Mouse (Mus musculus) hindbrain, embryonic 13.5 days (tissue): ENCODE measurements around the gene Cggbp1. TPM values are rescaled to one million over a fixed set of nuclear protein-coding genes. Genes with fewer than 3 reads are reported as not detected.

Source experiments
- ATAC-seq: fragments of 200-750 bp; cut with Nextera tagmentation; 2 replicates; pipeline ENCODE4 v1.8.0; 2017; ENCODE audit warnings: moderate TSS enrichment; ENCODE audit not compliant: low FRiP score
- H3K27ac ChIP-seq: fragments of 300-500 bp; sonication (generic); 2 replicates; pipeline ENCODE4 v1.5.1; 2015; ENCODE audit warnings: inconsistent platforms, mild to moderate bottlenecking, moderate library complexity
- H3K27me3 ChIP-seq: fragments of 300-500 bp; sonication (generic); 2 replicates; pipeline ENCODE4 v1.6.1; 2015; ENCODE audit warnings: mild to moderate bottlenecking, inconsistent platforms
- H3K36me3 ChIP-seq: fragments of 300-500 bp; sonication (generic); 2 replicates; pipeline ENCODE4 v1.6.1; 2015; ENCODE audit warnings: mild to moderate bottlenecking, inconsistent platforms
- H3K4me1 ChIP-seq: fragments of 300-500 bp; sonication (generic); replicated peaks from 2 replicates; pipeline ENCODE4 v1.6.1; 2015; ENCODE audit warnings: inconsistent platforms
- H3K4me2 ChIP-seq: fragments of 300-500 bp; sonication (generic); 2 replicates; pipeline ENCODE4 v1.6.1; 2015; ENCODE audit warnings: inconsistent platforms, mild to moderate bottlenecking, moderate library complexity
- H3K4me3 ChIP-seq: fragments of 300-500 bp; sonication (generic); 2 replicates; pipeline ENCODE4 v1.5.1; 2015; ENCODE audit warnings: mild to moderate bottlenecking, inconsistent platforms
- H3K9ac ChIP-seq: fragments of 300-500 bp; sonication (generic); 2 replicates; pipeline ENCODE4 v1.6.1; 2015; ENCODE audit warnings: mild to moderate bottlenecking, inconsistent platforms
- H3K9me3 ChIP-seq: fragments of 300-500 bp; sonication (generic); 2 replicates; pipeline ENCODE4 v1.6.1; 2016; ENCODE audit warnings: inconsistent platforms
- WGBS: fragments of 180-500 bp; shearing (Covaris S2); methylation state at CpG from one replicate; pipeline ENCODE4 v1.1.7; 2015; 5-methylcytosine and 5-hydroxymethylcytosine counted together
- polyA plus RNA-seq: library from polyadenylated mRNA; unstranded; fragments of >200 nt; fragmentation: Nextera tagmentation; extraction: Ambion mirVana; gene quantifications from 2 replicates; pipeline ENCODE4 v1.2.1, GENCODE M21; 2015

Cggbp1 gene
- 68.2 and 72.9 TPM in 2 replicates for polyA plus RNA-seq

DNA sequence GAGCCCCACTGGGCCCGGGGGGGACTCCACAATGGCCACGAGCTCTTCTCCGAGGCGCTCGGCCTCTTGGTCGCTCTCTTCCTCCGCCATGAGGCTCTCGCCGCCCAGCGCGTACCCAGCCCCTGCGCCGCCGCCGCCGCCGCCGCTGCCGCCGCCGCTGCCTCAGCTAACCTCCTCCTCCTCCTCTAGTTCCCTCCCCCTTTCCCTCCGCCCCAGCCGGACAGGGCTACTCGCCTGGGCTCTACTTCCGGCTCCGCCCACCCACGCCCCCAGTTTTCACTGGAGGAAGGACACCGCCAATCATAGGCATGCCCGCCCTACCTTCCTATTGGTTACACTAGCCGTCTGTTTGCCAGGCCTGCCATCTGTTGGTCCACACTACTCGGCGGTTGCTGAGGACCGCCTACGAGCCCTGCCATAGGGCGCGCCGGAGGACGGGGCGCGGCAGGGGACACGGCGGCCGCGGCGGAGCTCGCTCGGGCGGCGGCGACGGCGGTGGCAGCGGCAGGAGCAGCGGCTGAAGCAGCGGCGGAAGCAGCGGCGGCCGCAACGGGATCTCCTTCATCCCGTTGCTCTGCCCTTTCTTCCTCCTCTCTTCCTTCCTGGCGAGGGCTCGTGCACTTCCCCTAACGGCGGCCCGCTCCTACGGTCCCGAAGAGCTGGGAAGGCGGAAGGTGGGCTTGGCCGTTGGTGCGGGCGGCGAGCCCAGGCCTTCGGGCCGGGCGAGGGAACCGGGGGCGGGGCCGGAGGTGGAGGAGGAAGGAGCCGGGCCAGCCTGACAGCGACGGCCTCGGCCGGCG, at the start of gene Cggbp1, which contains the start of gene Zfp654:
Cggbp1 (plus strand) TSS at position 434 of the 800 bp plus-strand sequence.
Zfp654 (minus strand) TSS at position 90 of the 800 bp plus-strand sequence.
- ATAC-seq: peak; percentile 100
- WGBS: under 1% methylated on average over 67 of the region's 85 CpGs

DNA sequence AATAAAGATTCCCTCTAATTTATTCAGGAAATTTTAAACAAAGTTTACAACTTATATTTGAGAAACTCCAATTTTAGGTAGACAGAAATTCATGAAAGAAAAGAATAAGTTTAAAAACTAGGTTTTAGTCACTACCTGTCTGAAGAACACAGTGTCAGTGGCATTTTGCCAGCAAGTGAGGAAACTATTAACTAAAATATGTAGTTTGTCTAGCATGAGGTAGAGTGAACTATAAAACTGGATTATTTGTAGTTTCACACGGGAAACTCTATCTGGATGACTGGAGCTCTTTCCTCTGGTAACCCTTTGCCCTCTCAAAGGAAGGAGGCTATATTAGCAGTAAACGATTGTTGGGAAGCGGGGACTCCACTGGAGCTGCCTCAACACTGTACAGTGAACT, 48.8 kb upstream of the Cggbp1 start:
- H3K4me1 ChIP-seq: no peaks in the 10 kb centered on the region
- no peak for ATAC-seq
- no peak overlapping the region for H3K27ac ChIP-seq
- H3K4me3 ChIP-seq: no peak overlapping the region
- peaks cover 10% of the 10 kb centered on the region for H3K36me3 ChIP-seq
- 0 out of 2 replicates have a peak, but pooled peaks cover 9% of the 10 kb centered on the region for H3K9me3 ChIP-seq
- H3K27me3 ChIP-seq: no peaks in the 10 kb centered on the region
- no peak overlapping the region for H3K4me2 ChIP-seq
- 91% methylated on average over 3 of the region's 3 CpGs for WGBS
- H3K9ac ChIP-seq: no peak overlapping the region

More for the DNA sequence above, at the start of gene Cggbp1, which contains the start of gene Zfp654:
- Histone ChIP-seq H3K9ac (peak within 1 kb of the TSS; percentile 93), H3K27ac (peak within 1 kb of the TSS; percentile 98), H3K4me3 (peak within 1 kb of the TSS; percentile 92), H3K4me2 (peak within 1 kb of the TSS; percentile 89), H3K27me3 (no peaks in the 10 kb centered on the region), H3K36me3 (peaks cover 15% of the 10 kb centered on the region), H3K9me3 (no peaks in the 10 kb centered on the region), H3K4me1 (peaks cover 26% of the 10 kb centered on the region)

DNA sequence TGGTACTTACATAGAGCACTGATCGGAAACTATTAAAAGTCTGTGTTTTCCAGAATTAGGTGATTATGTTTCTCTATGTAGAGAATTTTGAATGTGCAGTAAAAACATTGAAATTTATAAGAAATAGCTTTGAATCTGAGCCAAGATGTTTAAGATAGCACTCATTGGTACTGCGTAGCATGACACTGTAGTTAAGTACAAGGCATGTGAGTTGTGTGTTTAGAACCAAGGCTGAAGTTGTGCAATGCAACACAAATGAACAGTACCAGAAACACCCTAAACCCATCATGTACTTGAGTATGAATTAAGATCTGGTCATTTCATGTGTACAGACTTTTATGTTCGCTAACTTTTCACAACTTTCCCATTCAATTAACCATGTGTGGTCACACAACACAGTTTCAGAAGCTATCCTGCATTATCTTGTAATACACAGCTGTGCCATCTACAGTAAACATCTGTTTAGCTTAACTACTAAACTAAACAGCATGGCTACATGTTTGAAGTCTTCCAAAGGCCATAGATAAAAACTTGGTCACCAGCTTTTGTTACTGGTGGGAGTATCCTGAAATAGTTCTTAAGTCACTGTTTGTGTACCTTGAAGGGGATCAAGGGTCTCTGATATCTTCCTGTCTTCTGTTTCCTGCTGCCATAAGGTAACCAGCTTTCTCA, 34.6 kb upstream of the Cggbp1 start:
- H3K27ac ChIP-seq: no peak overlapping the region

DNA sequence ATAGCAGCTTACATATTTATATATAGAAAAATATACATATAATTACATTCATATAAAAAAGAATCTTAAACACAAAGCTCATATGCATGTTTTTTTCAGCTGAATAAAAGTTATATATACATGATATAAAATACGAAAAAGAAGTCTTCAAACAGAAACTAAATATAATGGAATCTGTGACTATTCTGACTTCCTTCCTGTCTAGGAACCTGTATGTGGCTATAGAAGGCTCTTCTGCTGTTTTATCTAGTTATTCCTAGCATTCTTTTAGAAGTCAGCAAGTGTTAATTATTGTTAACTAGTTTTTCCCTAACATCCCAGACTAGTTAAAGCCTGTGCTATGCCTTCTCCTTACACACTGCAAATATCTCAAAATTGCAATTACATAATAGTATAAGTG, 27.9 kb upstream of the Cggbp1 start:
- Histone ChIP-seq H3K36me3 (peaks cover 9% of the 10 kb centered on the region; the same call in 1 of the 2 replicates), H3K27ac (no peak overlapping the region), H3K4me3 (no peak overlapping the region), H3K27me3 (no peaks in the 10 kb centered on the region), H3K9me3 (no peaks in the 10 kb centered on the region), H3K4me1 (no peaks in the 10 kb centered on the region), H3K4me2 (no peak overlapping the region), H3K9ac (no peak overlapping the region)
- ATAC-seq: no peak
- 98% methylated on average over 1 of the region's 1 CpGs for WGBS

More for the DNA sequence above, 34.6 kb upstream of the Cggbp1 start:
- H3K9ac ChIP-seq: no peak overlapping the region
- no peaks in the 10 kb centered on the region for H3K9me3 ChIP-seq
- no peaks in the 10 kb centered on the region for H3K27me3 ChIP-seq
- 96% methylated on average over 3 of the region's 3 CpGs for WGBS
- no peak for ATAC-seq
- H3K4me3 ChIP-seq: no peak overlapping the region
- H3K4me2 ChIP-seq: no peak overlapping the region
- no peaks in the 10 kb centered on the region for H3K4me1 ChIP-seq
- peaks cover 11% of the 10 kb centered on the region for H3K36me3 ChIP-seq

DNA sequence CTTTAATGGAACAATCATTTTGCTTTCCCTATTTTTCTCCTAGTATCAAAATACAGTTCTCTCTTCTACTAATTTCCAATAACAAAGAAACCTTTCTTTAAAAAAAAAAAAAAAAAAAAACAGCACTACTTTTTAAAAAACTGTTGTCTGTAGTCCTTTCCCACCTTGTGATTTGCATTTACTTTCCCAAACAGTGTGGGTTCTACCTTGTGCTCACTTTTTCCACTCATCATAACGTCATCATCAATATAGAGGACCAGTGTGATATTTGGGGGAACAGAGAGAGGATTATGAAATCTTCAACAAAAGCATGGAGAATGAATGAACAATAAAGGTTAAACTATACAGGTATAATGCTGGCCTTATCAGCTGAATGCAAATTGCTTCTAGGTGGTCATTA, 27.3 kb upstream of the Cggbp1 start:
- ATAC-seq: no peak
- no peaks in the 10 kb centered on the region for H3K4me1 ChIP-seq
- WGBS: 94% methylated on average over 1 of the region's 1 CpGs

DNA sequence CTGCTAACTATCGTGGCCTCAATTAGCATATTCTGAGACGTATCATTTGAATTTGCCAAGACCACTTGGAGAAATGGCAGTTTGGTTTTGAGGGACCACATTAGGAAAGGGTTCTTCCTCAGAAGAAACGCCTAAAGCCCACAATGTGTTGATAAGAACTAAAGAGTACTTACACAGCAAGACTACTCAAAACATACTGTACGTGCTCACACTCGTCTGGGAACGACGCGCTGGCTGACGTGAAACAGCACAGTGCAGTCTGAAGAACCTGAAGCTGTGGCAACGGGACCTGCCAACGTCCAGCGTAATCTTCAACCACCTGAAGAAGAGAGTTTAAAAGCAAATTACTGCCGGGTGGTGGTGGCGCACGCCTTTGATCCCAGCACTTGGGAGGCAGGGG, 21.5 kb upstream of the Cggbp1 start:
- H3K4me1 ChIP-seq: no peaks in the 10 kb centered on the region
- H3K27me3 ChIP-seq: no peaks in the 10 kb centered on the region
- H3K36me3 ChIP-seq: peaks cover 14% of the 10 kb centered on the region
- no peak overlapping the region for H3K4me3 ChIP-seq
- ATAC-seq: no peak
- 95% methylated on average over 15 of the region's 15 CpGs for WGBS
- no peak overlapping the region for H3K4me2 ChIP-seq
- no peaks in the 10 kb centered on the region for H3K9me3 ChIP-seq
- no peak overlapping the region for H3K9ac ChIP-seq
- no peak overlapping the region for H3K27ac ChIP-seq

More for the DNA sequence above, 27.3 kb upstream of the Cggbp1 start:
- Histone ChIP-seq H3K27me3 (no peaks in the 10 kb centered on the region), H3K4me2 (no peak overlapping the region), H3K9ac (no peak overlapping the region), H3K36me3 (peaks cover 11% of the 10 kb centered on the region; the same call in 1 of the 2 replicates), H3K4me3 (no peak overlapping the region), H3K27ac (no peak overlapping the region), H3K9me3 (no peaks in the 10 kb centered on the region)

DNA sequence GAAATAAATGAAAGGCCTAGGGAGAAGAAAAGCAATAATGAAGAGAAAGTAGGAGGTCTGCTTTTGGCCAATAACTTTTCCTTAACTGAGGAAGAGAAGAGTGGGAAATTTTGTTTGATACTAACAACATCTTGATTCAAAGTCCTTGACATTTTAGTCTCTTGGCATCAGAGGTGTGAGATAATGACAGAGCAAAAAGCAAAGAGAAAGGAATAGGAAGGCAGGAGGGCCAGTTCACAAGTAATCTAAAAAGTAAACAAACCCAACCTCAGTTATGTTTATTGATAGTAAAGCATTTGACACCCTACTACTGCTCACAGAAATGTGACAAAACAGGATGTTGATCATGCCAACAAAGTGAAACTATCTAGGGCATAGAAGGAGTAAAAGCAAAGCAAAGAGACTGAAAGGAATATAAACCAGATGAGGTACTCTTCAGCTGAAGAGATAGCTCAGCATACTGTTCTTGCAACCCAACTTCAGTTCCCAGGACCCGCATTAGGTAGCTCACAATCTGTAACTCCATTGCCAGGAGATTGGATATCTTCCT, 15.7 kb upstream of the Cggbp1 start:
- no peaks in the 10 kb centered on the region for H3K4me1 ChIP-seq
- no peak overlapping the region for H3K4me2 ChIP-seq
- no peaks in the 10 kb centered on the region for H3K9me3 ChIP-seq
- no peaks in the 10 kb centered on the region for H3K27me3 ChIP-seq
- no peak for ATAC-seq
- no peaks in the 10 kb centered on the region for H3K36me3 ChIP-seq
- no peak overlapping the region for H3K9ac ChIP-seq
- WGBS: 91% methylated on average over 1 of the region's 1 CpGs
- no peak overlapping the region for H3K27ac ChIP-seq
- H3K4me3 ChIP-seq: no peak overlapping the region

DNA sequence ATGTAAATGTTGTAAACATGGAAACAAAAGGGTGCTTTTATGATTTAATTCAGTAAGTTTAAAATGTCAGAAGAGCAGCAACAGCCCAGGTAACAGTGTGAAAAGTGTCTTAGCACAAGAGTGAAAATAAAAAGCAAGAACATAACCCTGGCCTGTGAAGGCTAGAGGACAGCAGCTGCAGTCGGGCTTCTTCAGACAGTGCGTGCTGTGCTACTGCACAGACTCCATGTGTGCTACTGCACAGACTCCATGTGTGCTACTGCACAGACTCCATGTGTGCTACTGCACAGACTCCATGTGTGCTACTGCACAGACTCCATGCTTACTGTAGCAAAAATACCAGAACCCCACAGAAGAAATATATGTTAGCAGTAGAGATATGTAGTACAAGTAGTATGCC, 15.1 kb upstream of the Cggbp1 start:
- Histone ChIP-seq H3K4me2 (no peak overlapping the region), H3K27me3 (no peaks in the 10 kb centered on the region), H3K4me1 (no peaks in the 10 kb centered on the region), H3K4me3 (no peak overlapping the region), H3K9ac (no peak overlapping the region), H3K27ac (no peak overlapping the region), H3K9me3 (no peaks in the 10 kb centered on the region), H3K36me3 (no peaks in the 10 kb centered on the region)
- ATAC-seq: no peak
- WGBS: 97% methylated on average over 2 of the region's 2 CpGs

DNA sequence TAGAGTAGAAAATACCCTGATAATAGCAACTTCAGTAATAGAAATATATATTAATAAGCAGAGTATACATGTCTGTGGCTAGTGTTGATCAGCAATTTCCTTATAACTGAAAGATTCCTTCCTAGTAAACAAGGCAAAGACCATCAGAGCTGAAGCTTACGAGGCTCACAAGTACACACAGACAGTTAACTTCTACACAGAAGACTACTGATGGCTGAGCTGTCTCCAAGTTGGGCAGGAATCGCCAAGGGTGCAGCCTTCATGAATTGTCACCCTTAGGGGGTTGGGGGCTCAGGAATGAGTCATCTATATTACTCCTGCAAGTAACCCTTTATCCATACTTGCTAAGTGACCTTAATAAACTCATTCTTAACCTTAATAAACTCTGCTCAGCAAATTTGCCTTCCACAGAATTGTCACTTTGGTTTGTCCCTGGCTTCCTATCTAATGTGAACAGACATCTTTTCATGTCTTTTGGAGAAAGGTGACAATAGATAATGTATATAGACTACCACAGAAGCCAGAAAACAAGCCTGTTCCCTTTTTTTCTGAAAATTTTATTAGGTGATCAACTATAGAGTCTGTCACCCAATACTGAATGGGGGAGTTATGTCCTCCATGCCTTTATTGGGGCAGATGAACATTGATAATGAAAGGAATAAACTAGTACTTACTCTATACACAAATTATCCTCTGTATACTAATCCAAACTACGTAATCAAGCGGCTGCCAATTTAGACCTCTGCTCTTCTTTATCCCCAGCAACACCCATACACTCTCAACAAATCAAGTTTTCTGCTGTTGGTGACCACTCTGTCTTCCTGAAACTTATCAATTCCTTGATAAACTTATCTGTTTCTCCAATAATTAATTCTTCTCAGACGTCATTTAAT, 10.1 kb upstream of the Cggbp1 start:
- no peak for ATAC-seq
- H3K4me3 ChIP-seq: no peak overlapping the region
- no peak overlapping the region for H3K9ac ChIP-seq
- H3K4me2 ChIP-seq: no peak overlapping the region
- no peaks in the 10 kb centered on the region for H3K36me3 ChIP-seq
- no peak overlapping the region for H3K27ac ChIP-seq
- no peaks in the 10 kb centered on the region for H3K9me3 ChIP-seq
- no peaks in the 10 kb centered on the region for H3K27me3 ChIP-seq
- H3K4me1 ChIP-seq: no peaks in the 10 kb centered on the region
- 92% methylated on average over 5 of the region's 5 CpGs for WGBS

DNA sequence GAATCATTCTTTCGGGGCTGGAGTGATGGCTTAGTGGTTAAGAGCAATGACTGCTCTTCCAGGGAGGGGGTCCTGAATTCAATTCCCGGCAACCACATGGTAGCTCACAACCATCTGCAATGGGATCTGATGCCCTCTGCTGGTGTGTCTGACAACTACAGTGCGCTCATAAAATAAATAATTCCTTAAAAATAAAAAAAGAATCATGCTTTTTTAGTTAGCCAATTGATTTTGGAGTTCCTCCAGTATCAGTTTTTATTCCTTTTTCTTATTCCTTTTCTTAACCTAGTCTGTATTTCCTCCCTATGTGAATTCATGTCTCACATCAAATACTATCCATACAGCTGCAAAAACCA, 9.4 kb upstream of the Cggbp1 start:
- H3K4me1 ChIP-seq: no peaks in the 10 kb centered on the region
- H3K9ac ChIP-seq: no peak overlapping the region
- WGBS: 97% methylated on average over 3 of the region's 3 CpGs
- no peak for ATAC-seq
- no peak overlapping the region for H3K4me2 ChIP-seq
- no peak overlapping the region for H3K4me3 ChIP-seq
- H3K27ac ChIP-seq: no peak overlapping the region
- H3K27me3 ChIP-seq: no peaks in the 10 kb centered on the region
- no peaks in the 10 kb centered on the region for H3K36me3 ChIP-seq
- no peaks in the 10 kb centered on the region for H3K9me3 ChIP-seq

DNA sequence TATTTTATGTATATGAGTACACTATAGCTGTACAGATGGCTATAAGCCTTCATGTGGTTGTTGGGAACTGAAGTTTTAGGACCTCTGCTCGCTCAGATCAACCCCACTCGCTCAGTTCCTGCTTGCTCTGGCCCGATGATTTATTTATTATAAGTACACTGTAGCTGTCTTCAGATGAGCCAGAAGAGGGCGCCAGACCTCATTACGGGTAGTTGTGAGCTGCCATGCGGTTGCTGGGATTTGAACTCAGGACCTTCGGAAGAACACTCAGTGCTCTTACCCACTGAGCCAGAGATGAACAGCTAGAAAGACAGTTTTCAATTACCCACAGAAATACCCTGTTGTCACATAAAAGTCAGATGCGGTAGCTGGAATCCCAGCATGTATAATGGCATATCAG, 5.8 kb upstream of the Cggbp1 start:
- Histone ChIP-seq H3K4me3 (no peak overlapping the region), H3K36me3 (no peaks in the 10 kb centered on the region), H3K9me3 (no peaks in the 10 kb centered on the region), H3K4me1 (peaks cover 7% of the 10 kb centered on the region), H3K9ac (no peak overlapping the region), H3K27me3 (no peaks in the 10 kb centered on the region), H3K4me2 (no peak overlapping the region), H3K27ac (no peak overlapping the region)
- ATAC-seq: no peak
- 88% methylated on average over 8 of the region's 8 CpGs for WGBS
